Mouse (Mus musculus) intestine, postnatal 0 days (tissue): ENCODE data around the gene Ces3b. TPM values are rescaled to one million over a fixed set of nuclear protein-coding genes. Genes with fewer than 3 reads are reported as not detected.
"Not testable (repeated sequence)": the region's sequence is repeated elsewhere in the genome, so short reads cannot be mapped to it uniquely, and the experiment has no call there.

Experiments
- ATAC-seq: fragments of 200-750 bp; cut with Nextera tagmentation; 2 replicates; pipeline ENCODE4 v1.8.0; 2017; ENCODE audit warnings: mild to moderate bottlenecking, moderate TSS enrichment, moderate library complexity
- H3K27ac ChIP-seq: fragments of 300-500 bp; sonication (generic); 2 replicates; pipeline ENCODE4 v1.5.1; 2014; ENCODE audit warnings: mild to moderate bottlenecking, low read depth, low read length, moderate library complexity
- H3K27me3 ChIP-seq: fragments of 300-500 bp; sonication (generic); replicated peaks from 2 replicates; pipeline ENCODE4 v1.6.1; 2014; ENCODE audit warnings: low read length, mixed read lengths; ENCODE audit not compliant: control insufficient read depth, insufficient read depth
- H3K36me3 ChIP-seq: fragments of 300-500 bp; sonication (generic); 2 replicates; pipeline ENCODE4 v1.6.1; 2014; ENCODE audit warnings: mild to moderate bottlenecking, moderate library complexity; ENCODE audit not compliant: control insufficient read depth, insufficient read depth
- H3K4me1 ChIP-seq: fragments of 300-500 bp; sonication (generic); replicated peaks from 2 replicates; pipeline ENCODE4 v1.6.1; 2014; ENCODE audit warnings: antibody characterized with exemption, low read length, mixed read lengths; ENCODE audit not compliant: control insufficient read depth, insufficient read depth
- H3K4me2 ChIP-seq: fragments of 300-500 bp; sonication (generic); replicated peaks from 2 replicates; pipeline ENCODE4 v1.6.1; 2014; ENCODE audit warnings: low read depth, mild to moderate bottlenecking, moderate library complexity
- H3K4me3 ChIP-seq: fragments of 300-500 bp; sonication (generic); 2 replicates; pipeline ENCODE4 v1.5.1; 2014; ENCODE audit warnings: low read depth, low read length
- H3K9ac ChIP-seq: fragments of 300-500 bp; sonication (generic); 2 replicates; pipeline ENCODE4 v1.6.1; 2014; ENCODE audit warnings: mild to moderate bottlenecking, low read depth, low read length
- H3K9me3 ChIP-seq: fragments of 300-500 bp; sonication (generic); 2 replicates; pipeline ENCODE4 v1.6.1; 2016; ENCODE audit warnings: mixed run types; ENCODE audit not compliant: control insufficient read depth
- CTCF ChIP-seq: sonication (generic); IDR thresholded peaks from 2 replicates; pipeline ENCODE4 v1.5.1; 2016; ENCODE audit warnings: low read depth, mild to moderate bottlenecking, control low read depth, antibody characterized with exemption, moderate library complexity
- WGBS: fragments of 180-500 bp; shearing (Covaris S2); extraction: QIAGEN DNeasy Blood & Tissue Kit; methylation state at CpG from one replicate; pipeline ENCODE4 v1.1.7; 2014; 5-methylcytosine and 5-hydroxymethylcytosine counted together
- polyA plus RNA-seq: library from polyadenylated mRNA; unstranded; fragments of >200 nt; fragmentation: Nextera tagmentation; extraction: Ambion mirVana; gene quantifications from 2 replicates; pipeline ENCODE4 v1.2.1, GENCODE M21; 2015

The Ces3b gene
- polyA plus RNA-seq, 1 experiment from 2014 or later, result not detected

GRCm38 (mm10) chr8:105066761-105067160 is 16.8 kb upstream of the Ces3b start:
- H3K4me3 ChIP-seq, result no peak overlapping the region
- 20% methylated on average over 1 of the region's 1 CpGs for WGBS
- peak; percentile 90 for TF ChIP-seq CTCF
- no peak overlapping the region for H3K27ac ChIP-seq
- H3K27me3 ChIP-seq, result no peaks in the 10 kb centered on the region
- no peaks in the 10 kb centered on the region for H3K36me3 ChIP-seq
- ATAC-seq, result 0 out of 2 replicates have a peak, but pooled peaks have one; percentile 28
- no peaks in the 10 kb centered on the region for H3K4me1 ChIP-seq
- H3K9ac ChIP-seq, result no peak overlapping the region
- no peak overlapping the region for H3K4me2 ChIP-seq
- H3K9me3 ChIP-seq, result no peaks in the 10 kb centered on the region

- not testable (repeated sequence) for ATAC-seq, H3K9ac ChIP-seq, H3K36me3 ChIP-seq, H3K4me3 ChIP-seq, H3K9me3 ChIP-seq, H3K27me3 ChIP-seq, H3K27ac ChIP-seq, H3K4me1 ChIP-seq, H3K4me2 ChIP-seq
- 44% methylated on average over 7 of the region's 7 CpGs for WGBS
Measured at GRCm38 (mm10) chr8:105067905-105068304, 15.6 kb upstream of the Ces3b start.

GRCm38 (mm10) chr8:105068971-105069370 is 14.6 kb upstream of the Ces3b start:
- Histone ChIP-seq H3K27ac (no peak overlapping the region), H3K4me2 (no peak overlapping the region), H3K27me3 (no peaks in the 10 kb centered on the region), H3K4me1 (no peaks in the 10 kb centered on the region), H3K9me3 (no peaks in the 10 kb centered on the region), H3K4me3 (no peak overlapping the region), H3K9ac (no peak overlapping the region), H3K36me3 (no peaks in the 10 kb centered on the region)
- ATAC-seq, result no peak
- no peak for TF ChIP-seq CTCF

GRCm38 (mm10) chr8:105076601-105077000 is 7.0 kb upstream of the Ces3b start:
- no peak for ATAC-seq
- Histone ChIP-seq H3K9ac (no peak overlapping the region), H3K9me3 (no peaks in the 10 kb centered on the region), H3K4me1 (no peaks in the 10 kb centered on the region), H3K4me2 (no peak overlapping the region), H3K27ac (no peak overlapping the region), H3K4me3 (no peak overlapping the region), H3K27me3 (no peaks in the 10 kb centered on the region), H3K36me3 (no peaks in the 10 kb centered on the region)
- 93% methylated on average over 4 of the region's 4 CpGs for WGBS
- TF ChIP-seq CTCF, result no peak

- Histone ChIP-seq H3K27ac (no peak overlapping the region), H3K4me2 (no peak overlapping the region), H3K27me3 (no peaks in the 10 kb centered on the region), H3K9me3 (no peaks in the 10 kb centered on the region), H3K36me3 (no peaks in the 10 kb centered on the region), H3K9ac (no peak overlapping the region), H3K4me3 (no peak overlapping the region), H3K4me1 (no peaks in the 10 kb centered on the region)
- no peak for ATAC-seq
- no peak for TF ChIP-seq CTCF
- 77% methylated on average over 6 of the region's 6 CpGs for WGBS
Measured at GRCm38 (mm10) chr8:105077071-105077470, 6.5 kb upstream of the Ces3b start.

- Histone ChIP-seq H3K9ac (no peak overlapping the region), H3K27ac (no peak overlapping the region), H3K4me3 (no peak overlapping the region), H3K9me3 (no peaks in the 10 kb centered on the region), H3K4me1 (no peaks in the 10 kb centered on the region), H3K4me2 (no peak overlapping the region), H3K27me3 (no peaks in the 10 kb centered on the region), H3K36me3 (no peaks in the 10 kb centered on the region)
- TF ChIP-seq CTCF, result no peak
- 69% methylated on average over 5 of the region's 5 CpGs for WGBS
- no peak for ATAC-seq
Measured at GRCm38 (mm10) chr8:105078591-105078990, 5.0 kb upstream of the Ces3b start.

- H3K4me2 ChIP-seq, result no peak overlapping the region
- H3K36me3 ChIP-seq, result no peaks in the 10 kb centered on the region
- no peak overlapping the region for H3K27ac ChIP-seq
- no peak for TF ChIP-seq CTCF
- 24% methylated on average over 5 of the region's 5 CpGs for WGBS
- H3K9me3 ChIP-seq, result no peaks in the 10 kb centered on the region
- H3K4me3 ChIP-seq, result no peak overlapping the region
- no peaks in the 10 kb centered on the region for H3K4me1 ChIP-seq
- no peak for ATAC-seq
- no peak overlapping the region for H3K9ac ChIP-seq
- no peaks in the 10 kb centered on the region for H3K27me3 ChIP-seq
Measured at GRCm38 (mm10) chr8:105080814-105081336, 2.7 kb upstream of the Ces3b start.

GRCm38 (mm10) chr8:105088166-105088565 is 4.6 kb downstream of the Ces3b start:
- not testable (repeated sequence) for H3K9ac ChIP-seq, H3K27ac ChIP-seq, H3K4me2 ChIP-seq, H3K36me3 ChIP-seq, H3K27me3 ChIP-seq, H3K9me3 ChIP-seq, ATAC-seq, H3K4me1 ChIP-seq, H3K4me3 ChIP-seq
- 93% methylated on average over 5 of the region's 5 CpGs for WGBS
